Mouse (Mus musculus) small intestine, adult 2 months (tissue): ENCODE results near the gene Hap1.

Experiments used
- CTCF ChIP-seq: fragments of 200-500 bp; IDR thresholded peaks from 2 replicates; pipeline ENCODE4 v1.5.1; 2012; ENCODE audit warnings: low read depth, mild to moderate bottlenecking, control low read depth, inconsistent platforms, low read length, moderate library complexity, mixed read lengths; ENCODE audit not compliant: insufficient replicate concordance, insufficient read length; ENCODE audit errors: extremely low read depth
- POLR2A ChIP-seq: fragments of 200-500 bp; IDR thresholded peaks from 2 replicates; pipeline ENCODE4 v1.6.1; 2012; ENCODE audit warnings: low read depth, mild to moderate bottlenecking, control low read depth, inconsistent platforms, low read length, moderate library complexity

GRCm38 (mm10) chr11:100385016-100385415 is 29.1 kb upstream of the Hap1 start:
- no peak for TF ChIP-seq CTCF
- no peak for TF ChIP-seq POLR2A
